Mouse (Mus musculus) ES-Bruce4 (cell line): ENCODE measurements at regions not wholly inside any gene's neighbourhood (a gene's known extent, or its start where the extent isn't known, plus 50 kb on each side); places are given as distances from the start of the nearest gene placed in this dataset.

ENCODE experiments used
- CTCF ChIP-seq: IDR thresholded peaks from one replicate; pipeline ENCODE4 v1.8.1; 2011; ENCODE audit warnings: low read depth, low read length
- POLR2A ChIP-seq: IDR thresholded peaks from one replicate; pipeline ENCODE4 v1.8.1; 2011; ENCODE audit warnings: low read length; ENCODE audit not compliant: insufficient read depth

- TF ChIP-seq POLR2A = no peak
- TF ChIP-seq CTCF = no peak
Measured at GRCm38 (mm10) chr8:44765194-44765593, 170.1 kb upstream of the Fat1 start.
